Mouse (Mus musculus) embryonic facial prominence, embryonic 12.5 days (tissue): ENCODE results near the gene Parvb. TPM values are rescaled to one million over a fixed set of nuclear protein-coding genes. Genes with fewer than 3 reads are reported as not detected.
"Not testable (repeated sequence)": the region's sequence is repeated elsewhere in the genome, so short reads cannot be mapped to it uniquely, and the experiment has no call there.

Source experiments
- ATAC-seq: fragments of 200-750 bp; cut with Nextera tagmentation; 2 replicates; pipeline ENCODE4 v1.8.0; 2017; ENCODE audit not compliant: insufficient number of reproducible peaks, insufficient read depth, low FRiP score, low TSS enrichment
- H3K27ac ChIP-seq: fragments of 300-500 bp; sonication (generic); 2 replicates; pipeline ENCODE4 v1.5.1; 2016; ENCODE audit warnings: mild to moderate bottlenecking
- H3K27me3 ChIP-seq: fragments of 300-500 bp; sonication (generic); 2 replicates; pipeline ENCODE4 v1.6.1; 2016; ENCODE audit warnings: mild to moderate bottlenecking, moderate library complexity
- H3K36me3 ChIP-seq: fragments of 300-500 bp; sonication (generic); 2 replicates; pipeline ENCODE4 v1.6.1; 2016; ENCODE audit warnings: mild to moderate bottlenecking
- H3K4me1 ChIP-seq: fragments of 300-500 bp; sonication (generic); 2 replicates; pipeline ENCODE4 v1.6.1; 2016
- H3K4me2 ChIP-seq: fragments of 300-500 bp; sonication (generic); replicated peaks from 2 replicates; pipeline ENCODE4 v1.6.1; 2016; ENCODE audit warnings: mild to moderate bottlenecking, moderate library complexity
- H3K4me3 ChIP-seq: fragments of 300-500 bp; sonication (generic); 2 replicates; pipeline ENCODE4 v1.5.1; 2016; ENCODE audit warnings: mild to moderate bottlenecking
- H3K9ac ChIP-seq: fragments of 300-500 bp; sonication (generic); 2 replicates; pipeline ENCODE4 v1.6.1; 2016; ENCODE audit warnings: mild to moderate bottlenecking, moderate library complexity
- H3K9me3 ChIP-seq: fragments of 300-500 bp; sonication (generic); 2 replicates; pipeline ENCODE4 v1.6.1; 2016; ENCODE audit warnings: mild to moderate bottlenecking, moderate library complexity
- WGBS: fragments of 180-500 bp; shearing (Covaris S2); methylation state at CpG from one replicate; pipeline ENCODE4 v1.1.7; 2016; 5-methylcytosine and 5-hydroxymethylcytosine counted together
- polyA plus RNA-seq: library from polyadenylated mRNA; unstranded; fragments of >200 nt; fragmentation: Nextera tagmentation; extraction: Ambion mirVana; gene quantifications from 2 replicates; pipeline ENCODE4 v1.2.1, GENCODE M21; 2016

Parvb gene
- polyA plus RNA-seq, 1 experiment from 2014 or later, result 4.3 TPM

DNA sequence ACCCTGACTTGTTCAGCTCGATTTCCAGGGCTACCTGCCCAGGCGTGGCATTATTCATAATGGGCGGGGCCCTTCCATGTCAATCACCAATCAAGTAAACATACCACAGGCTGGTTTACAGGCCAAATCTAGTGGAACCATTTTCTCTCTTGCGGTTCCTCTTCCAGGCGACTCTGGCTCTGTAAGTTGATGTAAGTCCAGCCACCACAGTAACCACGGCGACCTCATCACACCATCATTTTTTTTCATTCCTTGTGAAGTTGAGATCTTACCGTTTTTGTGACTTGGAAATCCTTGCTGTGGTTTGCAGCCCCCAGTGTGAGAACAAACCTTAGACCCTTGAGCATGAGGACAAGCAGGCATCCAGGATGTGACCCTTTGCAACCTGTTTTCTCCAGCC, 48.5 kb downstream of the Parvb start:
- Histone ChIP-seq H3K36me3 (0 out of 2 replicates have a peak, but pooled peaks cover 4% of the 10 kb centered on the region), H3K4me3 (no peak overlapping the region), H3K4me1 (no peaks in the 10 kb centered on the region), H3K27me3 (no peaks in the 10 kb centered on the region), H3K27ac (no peak overlapping the region), H3K9ac (no peak overlapping the region), H3K9me3 (no peaks in the 10 kb centered on the region), H3K4me2 (no peak overlapping the region)
- no peak for ATAC-seq
- 81% methylated on average over 8 of the region's 8 CpGs for WGBS

DNA sequence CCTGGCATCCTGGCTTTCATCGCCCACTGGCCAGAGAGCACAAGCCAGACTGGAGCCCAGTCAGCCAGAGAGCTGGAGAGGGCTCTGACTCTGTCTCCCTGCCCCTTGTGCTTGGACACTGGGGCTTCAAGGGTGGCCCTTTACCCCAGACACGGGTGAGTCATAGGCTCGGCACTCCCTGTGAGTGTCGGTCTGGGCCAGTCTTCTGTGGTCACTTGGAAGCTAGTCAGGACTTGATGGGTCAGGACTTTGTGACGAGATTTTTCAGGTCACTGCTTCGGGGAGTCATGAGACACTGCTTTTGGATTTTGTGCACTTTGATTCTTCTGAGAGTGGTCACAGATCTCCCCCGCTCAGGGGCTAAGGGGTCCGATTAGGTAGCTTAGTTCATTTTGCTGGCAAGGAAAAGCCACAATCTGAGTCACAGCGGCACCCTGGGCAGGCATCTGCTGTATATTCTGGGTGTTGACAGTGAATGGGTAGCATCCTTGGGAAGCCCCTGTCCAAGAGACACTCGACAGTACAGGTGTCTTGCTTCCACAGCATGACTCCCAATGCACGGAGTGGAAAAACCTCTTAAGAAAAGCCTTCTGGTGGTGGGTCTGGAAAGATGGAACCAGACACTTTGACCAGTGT, 49.0 kb downstream of the Parvb start:
- no peaks in the 10 kb centered on the region for H3K4me1 ChIP-seq
- no peaks in the 10 kb centered on the region for H3K27me3 ChIP-seq
- H3K4me3 ChIP-seq, result no peak overlapping the region
- H3K27ac ChIP-seq, result no peak overlapping the region
- H3K4me2 ChIP-seq, result no peak overlapping the region
- ATAC-seq, result no peak
- H3K36me3 ChIP-seq, result 0 out of 2 replicates have a peak, but pooled peaks cover 4% of the 10 kb centered on the region
- H3K9ac ChIP-seq, result no peak overlapping the region
- no peaks in the 10 kb centered on the region for H3K9me3 ChIP-seq
- 82% methylated on average over 11 of the region's 11 CpGs for WGBS

DNA sequence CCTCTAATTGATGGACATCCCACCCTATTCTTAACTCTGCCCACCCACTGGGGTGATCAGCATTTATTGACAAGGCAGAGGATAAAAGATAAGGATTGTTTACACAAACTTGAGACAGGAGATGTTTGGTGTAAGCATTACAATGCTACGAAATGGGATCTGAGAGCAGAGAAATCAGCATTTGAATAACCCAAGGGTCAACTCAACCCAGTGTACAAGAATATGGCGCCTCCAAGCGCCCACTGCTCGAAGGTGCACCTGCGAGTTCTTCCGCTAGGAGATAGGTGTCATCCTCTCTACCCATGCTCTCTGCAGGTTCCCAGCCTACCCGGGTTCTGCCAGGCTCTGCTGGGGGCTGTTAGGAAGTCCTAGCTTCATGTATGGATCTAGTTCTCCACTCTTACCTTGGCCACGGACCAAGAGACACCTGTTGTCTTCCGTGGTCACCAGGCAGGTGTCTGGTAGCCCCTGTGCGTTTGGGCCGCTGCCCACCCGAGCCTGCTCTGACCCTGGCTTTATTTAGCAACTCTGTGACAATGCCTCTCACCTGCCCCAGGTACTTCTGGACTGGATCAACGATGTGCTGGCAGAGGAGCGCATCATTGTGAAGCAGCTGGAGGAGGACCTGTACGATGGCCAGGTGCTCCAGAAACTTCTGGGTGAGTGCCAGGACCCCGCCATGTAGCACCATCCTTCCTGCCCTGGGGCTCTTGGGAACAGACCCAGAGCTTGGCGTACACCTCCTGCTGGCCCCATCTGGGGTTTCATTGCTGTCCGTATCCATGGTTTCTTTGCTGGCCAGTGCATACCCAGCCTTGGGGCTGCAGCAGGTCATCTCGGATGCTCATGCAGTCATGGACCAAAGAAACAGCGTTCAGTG, 50.6 kb downstream of the Parvb start:
- Histone ChIP-seq H3K4me1 (no peaks in the 10 kb centered on the region), H3K9ac (no peak overlapping the region), H3K4me2 (no peak overlapping the region), H3K36me3 (0 out of 2 replicates have a peak, but pooled peaks cover 4% of the 10 kb centered on the region), H3K27me3 (no peaks in the 10 kb centered on the region), H3K9me3 (no peaks in the 10 kb centered on the region), H3K4me3 (no peak overlapping the region), H3K27ac (no peak overlapping the region)
- WGBS, result 78% methylated on average over 20 of the region's 20 CpGs
- ATAC-seq, result no peak

DNA sequence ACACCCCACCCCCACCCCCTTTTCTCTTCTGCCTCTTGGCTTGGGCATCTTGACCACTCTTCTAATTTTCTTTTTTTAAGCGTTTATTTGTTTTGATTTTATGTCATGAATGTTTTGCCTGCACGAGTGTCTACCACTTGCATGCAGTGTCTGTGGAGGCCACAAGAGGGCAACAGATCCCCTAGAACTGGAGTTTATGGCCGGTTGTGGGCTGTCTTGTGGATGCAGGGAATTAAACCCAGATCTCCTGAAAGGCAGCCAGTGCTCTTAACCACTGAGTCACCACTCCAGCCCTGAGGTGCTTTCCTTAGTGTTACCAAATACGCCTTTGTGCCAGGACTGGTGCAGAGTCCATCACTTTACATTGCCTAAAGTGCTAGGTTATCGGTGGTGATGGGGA, 52.2 kb downstream of the Parvb start:
- no peak overlapping the region for H3K27ac ChIP-seq
- 0 out of 2 replicates have a peak, but pooled peaks cover 4% of the 10 kb centered on the region for H3K36me3 ChIP-seq
- no peak for ATAC-seq

DNA sequence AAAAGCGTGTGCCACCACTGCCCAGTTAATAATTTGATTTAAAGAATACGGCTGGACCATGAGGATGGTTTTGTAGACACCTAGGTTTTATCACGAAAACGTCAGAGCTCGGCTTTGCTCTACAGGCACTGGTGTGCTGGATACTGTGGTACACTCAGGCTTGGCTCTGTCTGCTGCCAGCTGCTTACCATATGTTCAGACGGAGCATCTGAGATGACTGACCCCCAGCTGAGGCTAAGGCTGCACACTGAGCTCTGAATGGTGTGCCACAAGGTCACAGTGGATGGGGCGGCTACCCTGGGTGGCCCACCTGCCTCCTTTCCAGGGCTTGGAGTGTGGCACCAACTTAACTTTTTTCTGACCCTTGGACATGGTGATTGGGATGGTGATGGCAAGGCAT, 53.6 kb downstream of the Parvb start:
- no peaks in the 10 kb centered on the region for H3K4me1 ChIP-seq
- no peaks in the 10 kb centered on the region; the same call in 1 of the 2 replicates for H3K36me3 ChIP-seq
- H3K27me3 ChIP-seq, result no peaks in the 10 kb centered on the region
- no peak overlapping the region for H3K4me3 ChIP-seq
- no peak overlapping the region for H3K9ac ChIP-seq
- no peak overlapping the region for H3K4me2 ChIP-seq
- no peaks in the 10 kb centered on the region for H3K9me3 ChIP-seq
- no peak for ATAC-seq
- H3K27ac ChIP-seq, result no peak overlapping the region
- 69% methylated on average over 7 of the region's 7 CpGs for WGBS

More for the DNA sequence above, 52.2 kb downstream of the Parvb start:
- H3K4me1 ChIP-seq, result no peaks in the 10 kb centered on the region
- H3K4me2 ChIP-seq, result no peak overlapping the region
- H3K9me3 ChIP-seq, result no peaks in the 10 kb centered on the region
- WGBS, result 66% methylated on average over 5 of the region's 5 CpGs
- H3K27me3 ChIP-seq, result no peaks in the 10 kb centered on the region
- H3K4me3 ChIP-seq, result no peak overlapping the region
- no peak overlapping the region for H3K9ac ChIP-seq

DNA sequence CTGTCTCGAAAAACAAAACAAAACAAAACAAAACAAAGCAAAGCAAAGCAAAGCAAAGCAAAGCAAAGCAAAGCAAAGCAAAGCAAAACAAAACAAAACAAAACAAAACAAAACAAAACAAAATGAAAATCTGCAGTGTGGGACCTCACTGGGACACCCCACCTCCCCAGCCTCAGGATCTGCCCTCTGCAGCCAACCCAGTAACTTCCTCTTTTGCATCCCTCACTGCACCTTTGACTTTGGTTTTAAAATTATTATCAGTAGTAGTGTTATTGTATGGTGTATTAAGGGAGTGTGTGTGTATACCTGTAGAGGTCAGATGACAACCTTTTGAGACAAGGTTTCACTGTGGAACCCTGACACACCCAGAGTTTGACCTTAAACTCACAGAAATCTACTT, 57.1 kb downstream of the Parvb start:
- H3K4me1 ChIP-seq, ATAC-seq, H3K27me3 ChIP-seq, H3K4me3 ChIP-seq, H3K9ac ChIP-seq, H3K27ac ChIP-seq, H3K9me3 ChIP-seq, H3K36me3 ChIP-seq, H3K4me2 ChIP-seq: not testable (repeated sequence)
- WGBS, result 86% methylated on average over 1 of the region's 1 CpGs

DNA sequence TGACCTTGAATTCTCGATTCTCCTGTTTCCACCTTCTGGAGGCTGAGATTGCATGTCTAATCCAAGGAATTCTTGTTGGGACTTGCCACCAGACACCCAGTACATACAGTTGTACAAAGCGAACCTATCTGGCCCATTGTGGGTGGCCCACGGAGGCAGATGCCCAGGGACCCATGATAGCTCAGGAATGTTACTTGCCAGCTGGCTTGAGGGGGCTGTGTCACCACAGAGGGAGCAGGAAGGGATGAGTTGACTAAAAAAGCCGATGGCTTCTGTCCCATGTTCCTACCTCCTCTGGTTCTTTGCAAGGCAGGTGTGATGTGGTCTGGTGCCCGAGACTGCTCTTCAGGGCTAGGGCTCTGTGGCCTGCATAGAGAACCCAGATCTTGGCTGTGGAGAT, 59.3 kb downstream of the Parvb start:
- Histone ChIP-seq H3K9me3 (no peaks in the 10 kb centered on the region), H3K9ac (no peak overlapping the region), H3K36me3 (no peaks in the 10 kb centered on the region; the same call in 1 of the 2 replicates), H3K27ac (no peak overlapping the region), H3K27me3 (no peaks in the 10 kb centered on the region), H3K4me3 (no peak overlapping the region), H3K4me1 (no peaks in the 10 kb centered on the region), H3K4me2 (no peak overlapping the region)
- WGBS, result 87% methylated on average over 5 of the region's 5 CpGs
- ATAC-seq, result no peak

DNA sequence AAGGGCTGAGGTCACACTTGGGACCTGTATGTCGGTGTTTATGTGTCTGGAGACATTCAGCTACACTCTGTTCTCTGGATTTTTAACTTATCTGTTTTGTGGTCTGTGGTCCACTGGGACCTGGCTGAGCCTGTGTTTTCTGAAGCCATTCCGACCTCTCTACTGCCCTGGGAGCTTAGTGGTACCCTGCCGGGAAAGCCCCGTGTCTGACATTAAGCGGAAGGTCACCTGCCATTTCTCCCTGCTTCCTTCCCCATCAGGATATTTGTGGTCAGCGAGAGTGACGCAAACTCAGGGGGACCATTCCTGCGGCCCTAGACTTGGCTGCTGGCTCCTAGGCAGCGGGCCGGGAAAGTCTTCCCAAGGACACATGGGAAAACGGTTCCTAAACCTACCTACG, 61.7 kb downstream of the Parvb start:
- Histone ChIP-seq H3K9me3 (no peaks in the 10 kb centered on the region), H3K9ac (no peak overlapping the region), H3K4me1 (peaks cover 12% of the 10 kb centered on the region; the same call in 1 of the 2 replicates), H3K27me3 (no peaks in the 10 kb centered on the region), H3K4me2 (no peak overlapping the region), H3K4me3 (no peak overlapping the region), H3K36me3 (no peaks in the 10 kb centered on the region; the same call in 1 of the 2 replicates), H3K27ac (no peak overlapping the region)
- 70% methylated on average over 12 of the region's 12 CpGs for WGBS
- no peak for ATAC-seq

DNA sequence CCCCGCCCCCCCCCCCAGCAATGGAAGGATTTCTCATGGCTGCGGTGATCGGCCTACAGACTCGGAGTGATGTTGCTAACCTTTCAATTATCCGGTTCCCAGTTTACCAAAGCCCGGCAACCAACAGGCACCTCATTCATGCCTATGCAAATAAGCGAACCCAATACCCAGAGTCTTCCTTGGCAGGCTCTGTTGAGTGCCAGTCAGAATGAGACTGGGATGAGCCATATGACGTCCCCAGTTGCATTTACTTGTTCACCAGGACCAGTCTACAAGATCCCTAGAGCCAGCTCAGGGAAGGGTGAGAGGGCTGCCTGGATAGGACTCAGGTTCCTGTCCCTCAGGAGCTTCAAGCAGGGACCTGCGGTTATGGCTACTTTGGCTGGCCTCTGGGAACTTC, 62.5 kb downstream of the Parvb start:
- H3K9me3 ChIP-seq, result no peaks in the 10 kb centered on the region
- no peaks in the 10 kb centered on the region; the same call in 1 of the 2 replicates for H3K36me3 ChIP-seq
- WGBS, result 65% methylated on average over 9 of the region's 9 CpGs

DNA sequence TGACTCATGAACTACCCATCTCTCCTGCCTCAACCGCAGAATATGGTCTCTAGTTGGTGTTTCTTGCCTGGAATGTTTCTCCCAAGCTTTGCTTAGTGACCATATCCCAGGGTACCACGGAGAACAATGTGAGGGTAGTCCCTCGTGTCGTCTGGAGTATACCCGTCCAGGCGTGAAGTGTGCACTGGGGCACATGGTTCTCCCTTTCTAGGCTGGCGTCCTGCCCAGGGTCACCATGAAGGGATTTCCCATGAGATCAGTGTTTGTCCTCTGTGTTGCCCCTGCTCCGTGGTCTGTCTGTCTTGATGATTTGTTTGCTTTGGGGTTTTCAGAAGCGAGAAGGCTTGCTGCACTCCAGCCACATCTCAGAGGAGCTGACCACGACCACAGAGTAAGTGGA, 63.4 kb downstream of the Parvb start:
- Histone ChIP-seq H3K9ac (no peak overlapping the region), H3K4me1 (peaks cover 28% of the 10 kb centered on the region), H3K27ac (no peak overlapping the region), H3K9me3 (no peaks in the 10 kb centered on the region), H3K4me2 (no peak overlapping the region), H3K27me3 (no peaks in the 10 kb centered on the region), H3K4me3 (no peak overlapping the region), H3K36me3 (no peaks in the 10 kb centered on the region; the same call in 1 of the 2 replicates)
- no peak for ATAC-seq
- WGBS, result 72% methylated on average over 10 of the region's 10 CpGs

More for the DNA sequence above, 62.5 kb downstream of the Parvb start:
- Histone ChIP-seq H3K4me3 (no peak overlapping the region), H3K27me3 (no peaks in the 10 kb centered on the region), H3K9ac (no peak overlapping the region), H3K4me1 (peaks cover 20% of the 10 kb centered on the region), H3K4me2 (no peak overlapping the region), H3K27ac (no peak overlapping the region)
- ATAC-seq, result no peak

DNA sequence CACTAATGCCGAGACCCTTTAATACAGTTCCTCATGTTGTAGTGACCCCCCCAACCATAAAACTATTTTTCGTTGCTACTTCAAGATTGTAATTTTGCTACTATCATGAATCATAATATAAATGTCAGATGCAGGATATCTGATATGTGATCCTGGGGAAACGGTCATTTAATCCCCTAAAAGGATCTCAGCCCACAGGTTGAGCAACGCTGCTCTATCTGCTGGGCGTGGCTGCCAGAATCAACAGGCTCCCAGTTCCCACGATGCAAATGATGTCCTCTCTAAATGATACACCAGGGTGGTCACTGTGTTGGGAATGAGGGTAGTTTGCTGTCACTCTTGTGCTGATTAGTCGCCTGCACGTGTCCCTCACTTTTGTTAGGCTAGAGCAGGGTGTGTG, 65.6 kb downstream of the Parvb start:
- Histone ChIP-seq H3K4me2 (no peak overlapping the region), H3K4me1 (peaks cover 50% of the 10 kb centered on the region), H3K4me3 (no peak overlapping the region), H3K9ac (no peak overlapping the region), H3K9me3 (no peaks in the 10 kb centered on the region), H3K27ac (no peak overlapping the region), H3K36me3 (no peaks in the 10 kb centered on the region), H3K27me3 (0 out of 2 replicates have a peak, but pooled peaks cover 3% of the 10 kb centered on the region)
- 60% methylated on average over 8 of the region's 8 CpGs for WGBS
- ATAC-seq, result no peak
